Mouse (Mus musculus) layer of hippocampus, postnatal 10 days (tissue): ENCODE data around the gene Epb41l1. TPM values are rescaled to one million over a fixed set of nuclear protein-coding genes. Genes with fewer than 3 reads are reported as not detected.

Source experiments
- DNase-seq, 2 experiments: peaks; one replicate each; pipeline ENCODE4 v3.0.0; 2021; ENCODE audit warnings: low spot score in 2 of 2
- total RNA-seq, 2 experiments: library from RNA; stranded (reverse); gene quantifications; 2 replicates each; pipeline ENCODE4 v1.2.3; 2021

The Epb41l1 gene
- total RNA-seq, 2 experiments from 2014 or later, result 268 to 270 TPM

DNA sequence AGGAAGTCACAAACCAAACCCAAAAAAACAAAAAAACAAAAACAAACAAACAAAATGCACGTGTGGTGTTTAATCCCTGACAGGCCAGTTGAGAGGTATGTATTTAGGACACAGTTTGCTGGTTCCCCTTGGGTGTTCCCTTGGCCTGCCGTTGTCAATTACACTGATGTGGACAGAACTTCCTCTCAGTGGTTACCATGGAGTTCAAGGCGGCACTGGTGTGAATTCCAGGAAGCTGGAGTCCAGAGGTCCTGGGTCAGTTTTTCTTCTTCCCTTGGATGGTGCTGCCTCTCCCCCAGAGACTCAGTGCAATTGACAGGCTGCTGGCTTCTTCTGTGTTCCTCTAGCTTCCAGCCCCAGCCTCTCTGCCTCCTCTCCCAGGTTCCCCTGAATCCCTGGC, 103.4 kb downstream of the Epb41l1 start:
- no peak for DNase-seq

DNA sequence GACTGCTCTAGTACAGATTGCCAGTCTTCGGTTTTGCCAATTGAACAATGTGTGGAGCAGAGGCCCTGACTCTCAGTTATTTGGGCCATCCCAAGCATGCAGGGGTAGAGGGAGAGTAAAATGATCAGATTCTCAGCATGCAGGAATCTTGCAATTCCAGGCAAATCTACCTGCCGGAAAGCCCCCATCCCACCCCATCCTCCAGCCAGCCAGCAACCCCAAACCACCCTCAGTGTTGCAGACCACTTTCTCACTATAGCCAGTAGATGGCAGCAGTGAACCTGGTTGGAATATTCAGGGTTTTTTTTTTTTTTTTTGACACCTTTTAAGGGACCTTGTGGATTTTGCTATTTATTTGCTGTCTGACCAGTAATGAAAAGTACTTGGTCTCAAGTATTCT, 109.0 kb downstream of the Epb41l1 start:
- peak in 1 of 2 experiments; percentile 41 for DNase-seq

DNA sequence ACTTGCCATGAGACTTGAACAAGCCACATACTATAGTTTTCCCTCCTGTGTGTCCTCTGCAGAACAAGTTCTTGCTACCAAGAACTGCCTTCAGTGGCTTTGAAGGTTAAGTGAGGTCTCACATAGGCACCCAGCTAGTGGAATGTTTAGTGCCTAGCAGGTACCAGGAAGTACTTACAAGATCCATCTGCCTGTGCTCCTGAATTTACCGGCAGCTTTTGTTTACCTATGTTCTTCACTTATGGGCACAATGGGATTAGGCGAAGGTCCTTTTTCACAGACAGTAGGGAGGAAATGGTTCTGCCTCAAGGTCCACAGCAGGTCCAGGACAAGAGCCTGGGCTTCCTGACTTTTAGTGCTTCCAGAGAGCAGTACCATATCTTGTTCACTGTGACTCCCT, 112.5 kb downstream of the Epb41l1 start:
- DNase-seq, result no peak

DNA sequence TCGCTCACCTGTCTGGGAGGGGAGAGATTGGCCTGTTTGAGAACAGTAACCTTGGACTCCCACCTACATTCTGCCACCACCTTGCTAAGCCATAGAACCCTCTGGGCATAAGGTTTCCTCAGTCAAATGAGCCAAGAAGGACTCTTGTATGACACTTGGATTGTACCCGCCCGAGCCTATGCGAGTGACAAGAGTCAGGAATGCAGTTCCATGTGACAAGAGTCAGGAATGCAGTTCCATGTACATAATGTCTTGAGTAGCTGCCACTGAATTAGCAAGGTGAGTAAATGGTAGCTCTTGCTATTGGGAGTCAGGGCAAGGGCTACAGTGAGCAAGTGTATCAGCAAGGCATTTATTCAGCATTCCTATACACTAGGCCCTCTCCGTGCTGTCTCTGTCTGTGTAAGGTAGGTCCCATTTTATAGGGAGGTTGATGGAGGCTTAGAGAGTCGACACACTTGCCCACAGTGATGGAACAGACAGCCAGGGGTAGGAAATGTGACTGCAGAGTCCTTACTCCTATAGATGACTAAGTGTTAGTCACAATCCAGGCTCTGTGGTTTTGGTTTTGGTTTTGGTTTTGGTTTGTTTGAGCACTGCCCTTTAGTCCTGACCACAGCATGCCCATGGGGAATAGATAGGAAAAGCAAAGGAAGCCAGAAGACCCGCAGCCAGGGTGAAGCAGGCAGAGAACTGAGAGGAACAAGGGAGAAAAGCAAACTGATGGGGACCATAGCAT, 118.3 kb downstream of the Epb41l1 start:
- no peak for DNase-seq

DNA sequence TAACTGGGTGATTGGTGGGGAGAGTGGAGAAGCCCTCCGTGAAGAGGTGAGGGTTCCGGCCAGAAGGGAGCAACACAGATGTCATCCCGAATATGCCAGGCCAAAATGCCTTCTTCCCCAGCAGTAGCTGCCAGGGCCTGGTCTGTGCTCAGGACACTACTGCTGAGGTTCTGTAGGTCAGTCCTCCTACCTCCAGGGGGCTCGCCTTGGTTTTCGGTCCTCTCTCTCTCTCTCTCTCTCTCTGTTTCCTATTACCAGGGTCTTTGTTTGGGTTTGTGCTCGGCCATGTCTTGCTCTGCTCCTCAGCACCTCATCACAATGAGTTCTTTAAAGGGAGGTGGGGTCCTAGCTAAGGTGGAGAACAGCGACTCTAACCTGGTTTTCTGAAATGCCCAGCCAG, 120.3 kb downstream of the Epb41l1 start:
- DNase-seq, result no peak

DNA sequence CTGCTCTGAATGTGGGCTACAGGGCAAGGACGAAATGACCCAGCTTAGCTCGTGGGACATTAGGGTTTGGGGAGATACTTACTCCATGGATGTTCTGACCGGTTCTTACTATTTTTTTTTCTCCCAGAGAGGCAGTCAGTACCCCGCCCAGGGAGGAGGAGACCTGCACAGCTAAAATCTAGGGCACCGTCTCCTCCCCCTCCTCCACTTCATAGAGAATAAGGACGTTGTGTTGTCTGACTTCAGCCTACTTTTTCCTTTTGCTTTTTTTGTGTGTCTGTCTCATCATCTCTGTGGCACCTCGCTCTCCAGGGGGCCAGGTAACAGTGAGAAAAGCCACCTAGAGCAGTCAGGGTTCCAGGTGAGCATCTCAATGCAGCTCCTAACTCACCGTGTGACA, 121.7 kb downstream of the Epb41l1 start:
- no peak for DNase-seq

DNA sequence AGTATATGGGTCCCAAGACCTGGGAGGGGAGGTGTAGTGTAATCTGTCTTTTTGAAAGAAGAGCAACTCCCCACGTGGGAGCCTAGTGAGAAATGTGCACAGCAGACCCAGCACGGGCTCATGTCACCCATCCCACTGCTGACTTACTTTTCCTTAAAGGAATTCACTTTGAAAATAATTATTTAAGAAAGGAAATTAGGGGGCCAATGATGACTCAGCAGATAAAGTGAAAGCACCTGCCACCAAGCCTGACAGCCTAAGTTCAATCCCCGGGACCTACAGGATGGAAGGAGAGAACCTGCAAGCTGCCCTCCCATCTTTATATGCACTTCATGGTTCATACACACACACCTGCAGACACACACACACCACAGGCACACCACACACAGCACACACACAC, 123.1 kb downstream of the Epb41l1 start:
- no peak for DNase-seq

DNA sequence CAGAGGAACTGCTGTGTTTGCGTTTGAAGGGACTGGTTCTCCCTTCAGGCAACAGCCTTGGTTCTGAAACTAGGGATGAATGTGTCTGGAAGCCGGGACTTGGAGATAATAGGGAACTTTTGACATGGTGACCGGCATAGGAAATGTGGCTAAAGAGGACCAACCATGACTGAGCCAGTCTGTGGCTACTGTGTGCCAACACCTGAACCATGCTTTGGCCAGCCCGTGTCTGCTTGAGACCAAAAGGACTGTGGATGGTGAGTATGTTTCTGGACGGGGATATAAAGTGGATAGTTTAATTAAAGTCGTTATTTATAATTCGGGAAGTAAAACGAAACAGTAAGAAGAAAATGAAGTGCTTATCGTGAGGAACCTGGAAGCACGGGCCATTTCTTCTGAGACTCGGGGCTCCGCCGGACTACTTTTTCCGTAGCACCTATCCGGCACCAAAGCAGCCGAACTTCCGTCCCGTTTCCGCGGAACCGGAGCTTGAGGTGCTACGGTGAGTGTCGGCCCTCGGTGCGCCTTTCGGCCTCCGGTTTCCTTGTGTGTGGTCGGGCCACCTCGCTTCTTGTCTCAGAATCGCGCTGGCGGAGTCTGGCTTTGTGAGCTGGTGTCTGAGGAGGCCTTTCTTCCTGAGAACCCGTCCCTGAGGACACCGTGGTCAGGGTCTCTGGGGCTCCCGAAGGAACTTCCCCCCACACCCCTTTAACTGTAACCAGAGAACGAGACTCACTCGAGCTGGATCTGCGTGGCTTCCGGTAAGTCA, 126.6 kb downstream of the Epb41l1 start, which contains the start of gene Aar2:
Aar2 (plus strand) TSS at position 462 of the 769 bp plus-strand sequence.
- peak; percentile 91 for DNase-seq

DNA sequence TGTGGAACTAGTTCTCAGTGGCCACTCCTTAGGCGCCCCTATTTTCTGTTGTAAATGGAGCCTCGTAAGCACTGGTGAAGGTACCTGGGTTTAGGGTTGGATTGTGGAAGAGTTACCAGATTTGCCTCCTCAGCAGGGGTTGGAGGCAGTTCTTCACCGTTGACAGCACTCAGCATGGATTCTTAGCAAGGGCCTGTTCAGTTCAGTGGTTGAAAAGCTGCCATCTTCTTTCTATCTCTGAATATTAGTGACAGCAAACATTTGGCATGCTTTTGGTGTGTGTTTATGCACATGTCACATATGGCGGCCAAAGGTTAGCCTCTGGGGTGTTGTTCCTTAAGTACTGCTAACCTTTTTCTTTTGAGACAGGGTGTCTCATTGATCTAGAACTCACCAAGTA, 131.7 kb downstream of the Epb41l1 start:
- no peak for DNase-seq

DNA sequence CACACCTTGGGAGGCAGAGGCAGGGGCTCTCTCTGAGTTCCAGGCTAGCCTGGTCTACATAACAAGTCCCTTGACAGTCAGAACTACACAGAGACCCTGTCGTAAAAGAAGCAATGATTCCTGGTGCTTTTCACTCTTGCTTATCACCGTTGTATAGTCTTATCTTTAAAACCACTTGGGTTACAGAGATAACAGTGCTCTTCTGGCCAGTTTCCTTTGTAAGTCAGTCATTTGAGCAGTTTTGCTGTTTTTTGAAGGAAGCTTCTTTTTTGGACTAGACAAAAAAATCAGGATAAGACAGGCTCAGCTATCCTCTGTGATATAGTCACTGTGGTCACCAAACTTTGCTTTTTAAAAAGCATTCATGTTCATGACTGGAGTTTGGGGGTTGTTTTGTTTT, 141.1 kb downstream of the Epb41l1 start:
- no peak for DNase-seq

DNA sequence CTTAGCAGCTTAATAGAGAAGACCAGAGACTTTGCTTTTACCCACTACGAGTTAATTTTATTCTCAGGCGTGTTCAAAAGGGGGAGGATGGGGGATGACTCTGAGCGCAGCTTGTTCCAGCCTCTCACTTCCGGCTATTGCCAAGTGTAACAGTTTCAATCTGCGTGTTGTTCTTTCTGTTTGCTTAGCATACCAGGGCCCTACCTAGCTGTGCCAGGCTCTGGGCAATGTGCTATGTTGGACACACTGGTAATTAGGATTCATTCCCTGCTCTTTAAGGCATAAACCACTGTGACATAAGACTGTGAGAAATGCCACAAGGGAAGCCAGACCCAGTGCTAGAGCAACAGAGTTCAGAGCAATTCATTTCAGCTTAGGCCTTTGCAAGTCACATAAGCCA, 142.8 kb downstream of the Epb41l1 start:
- DNase-seq, result peak in 1 of 2 experiments; percentile 51

DNA sequence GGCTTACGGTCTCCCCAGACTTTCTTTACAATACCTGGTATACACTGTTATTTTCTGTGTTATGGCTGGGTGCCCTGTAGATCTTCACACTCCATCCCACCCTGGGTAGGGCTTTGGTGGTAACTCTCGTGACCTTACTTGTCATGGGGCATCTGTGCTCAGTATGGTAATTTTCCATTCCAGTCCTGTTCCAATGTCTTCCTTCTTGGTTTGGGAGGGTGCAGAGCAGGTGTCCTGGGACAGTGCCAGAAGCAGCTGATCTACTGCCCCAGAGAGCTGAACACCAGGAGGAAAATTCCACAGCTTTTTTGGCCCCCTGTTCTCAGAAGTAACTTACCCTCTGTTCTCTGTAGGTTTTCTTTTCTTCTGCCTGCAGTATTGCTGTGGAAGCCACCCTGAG, 145.8 kb downstream of the Epb41l1 start:
- no peak for DNase-seq

DNA sequence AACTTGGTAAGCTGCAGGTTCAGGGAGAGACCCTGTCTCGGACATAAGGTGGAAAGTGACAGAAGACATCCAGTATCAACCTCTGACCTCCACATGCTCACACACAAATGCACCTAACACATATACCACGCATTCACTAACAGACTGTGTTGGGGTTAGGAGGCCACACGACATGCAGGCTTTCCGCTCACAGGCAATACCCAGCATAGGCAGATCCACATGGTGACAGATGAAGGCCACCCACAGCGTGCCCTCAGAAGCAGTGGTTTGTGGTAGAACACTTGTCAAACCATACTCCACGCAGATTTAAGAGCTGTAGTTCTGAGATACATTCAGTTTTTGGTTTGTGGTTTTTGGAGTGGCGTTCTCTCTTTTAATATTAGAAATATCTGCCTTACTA, 147.9 kb downstream of the Epb41l1 start:
- no peak for DNase-seq

DNA sequence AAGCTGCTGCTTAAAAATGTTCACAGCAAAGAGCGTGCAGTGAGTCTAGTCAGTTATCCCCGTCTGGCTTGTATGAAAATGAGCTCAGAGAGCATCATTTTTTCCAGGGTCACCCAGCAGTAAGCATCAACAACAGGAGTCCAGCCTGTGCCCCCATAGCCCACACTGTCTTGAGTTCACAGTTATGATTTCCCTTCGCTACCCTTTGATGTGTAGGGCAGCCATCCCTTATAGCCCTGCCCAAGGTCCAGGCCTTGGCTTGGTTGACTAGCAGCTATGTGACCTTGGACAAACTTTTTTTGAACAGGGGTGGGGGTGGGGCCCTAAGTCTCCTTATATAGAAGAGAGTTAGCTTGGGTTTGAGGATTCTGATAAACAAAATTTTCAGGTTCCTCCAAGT, 148.6 kb downstream of the Epb41l1 start:
- DNase-seq, result no peak

DNA sequence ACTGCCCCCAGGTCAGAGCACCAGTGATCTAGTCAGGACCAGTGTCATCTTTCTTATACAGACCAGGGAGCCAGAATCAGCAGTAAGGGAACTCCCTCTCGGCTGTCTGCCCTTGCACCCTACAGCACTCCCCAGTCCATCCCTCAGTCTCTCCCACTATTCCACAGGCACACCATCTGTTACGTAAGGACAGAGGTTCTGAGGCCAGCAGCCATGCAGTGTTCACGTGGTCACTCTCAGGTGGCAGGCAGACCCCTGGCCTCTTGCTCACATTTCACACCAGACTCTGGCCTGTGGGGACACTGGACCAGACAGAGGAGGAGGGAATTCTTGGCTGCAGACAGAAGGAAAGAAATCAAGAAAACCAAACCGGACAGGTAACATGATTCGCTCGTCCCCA, 150.8 kb downstream of the Epb41l1 start:
- no peak for DNase-seq

DNA sequence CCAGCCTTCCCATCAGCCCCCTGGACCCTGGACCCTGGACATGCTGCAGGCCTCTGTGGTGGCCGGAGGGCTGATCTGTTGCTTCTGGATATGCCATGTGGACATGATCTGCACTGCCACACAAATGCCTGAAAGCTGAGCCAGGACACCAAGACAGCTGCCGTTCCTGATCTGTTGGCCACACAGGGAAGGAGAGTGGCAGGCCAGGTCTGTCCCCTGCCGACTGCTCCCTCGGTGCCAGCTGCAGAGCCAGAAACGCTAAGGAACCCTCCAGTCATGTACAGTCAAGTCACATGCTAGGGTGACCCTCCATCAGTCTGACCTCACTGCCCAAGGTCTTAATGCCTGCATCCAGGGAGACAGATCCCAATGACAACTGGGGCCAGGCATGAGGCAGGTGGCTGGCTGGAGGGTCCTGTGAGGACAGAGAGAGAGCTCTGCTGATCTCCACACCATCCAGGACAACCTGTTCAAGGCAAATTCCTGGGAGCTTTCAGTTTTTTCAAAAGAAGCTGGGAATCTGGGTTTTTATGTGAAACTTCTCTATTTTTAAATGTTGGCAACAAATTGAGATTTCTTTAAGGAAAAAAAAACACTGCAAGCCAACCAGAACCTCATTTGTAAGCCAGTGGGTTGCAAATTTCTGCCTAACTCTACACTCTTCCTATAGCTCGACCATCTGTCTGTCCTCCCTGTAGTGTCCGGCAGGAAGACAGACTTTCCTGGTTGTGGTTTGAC, 156.3 kb downstream of the Epb41l1 start:
- DNase-seq, result no peak

DNA sequence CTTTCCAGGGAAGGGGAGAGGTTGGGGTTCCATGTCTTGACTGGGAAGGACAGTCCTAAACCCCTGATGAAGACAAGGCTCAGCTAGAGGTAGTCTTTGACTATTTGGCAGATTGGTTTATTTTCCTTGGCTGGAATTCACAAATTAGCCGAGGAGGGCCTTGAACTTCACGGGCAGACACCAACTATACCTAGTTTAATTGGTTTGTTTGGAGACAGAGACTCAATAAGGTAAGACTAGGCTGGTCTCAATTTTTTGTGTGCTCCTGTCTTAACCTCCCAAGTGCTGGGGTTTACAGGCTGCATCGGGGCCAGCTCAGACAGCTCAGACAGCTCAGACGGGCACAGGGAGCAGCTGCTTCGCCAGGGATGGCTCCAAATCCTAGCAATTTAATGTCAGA, 159.8 kb downstream of the Epb41l1 start:
- no peak for DNase-seq

DNA sequence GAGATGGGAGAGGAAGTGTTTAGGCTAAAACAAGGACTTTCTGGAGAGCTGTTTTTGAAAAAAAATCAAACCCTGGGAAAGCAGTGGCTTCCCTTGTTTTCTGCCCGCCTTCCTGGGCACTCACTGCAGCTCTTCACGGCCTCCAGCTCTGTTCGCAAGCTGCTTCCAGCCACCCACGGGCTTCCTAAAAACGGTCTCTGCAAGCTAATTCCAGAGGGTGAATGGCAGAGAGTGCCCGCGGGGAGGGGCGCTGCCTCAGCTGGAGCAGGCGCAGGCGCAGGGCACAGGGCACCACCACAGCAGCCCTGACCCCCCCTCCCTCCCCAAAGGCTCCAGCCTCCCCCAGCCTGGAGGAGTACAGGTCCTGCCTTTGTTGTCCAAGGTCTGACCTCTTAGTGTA, 160.5 kb downstream of the Epb41l1 start:
- DNase-seq, result peak; percentile 67 to 78

DNA sequence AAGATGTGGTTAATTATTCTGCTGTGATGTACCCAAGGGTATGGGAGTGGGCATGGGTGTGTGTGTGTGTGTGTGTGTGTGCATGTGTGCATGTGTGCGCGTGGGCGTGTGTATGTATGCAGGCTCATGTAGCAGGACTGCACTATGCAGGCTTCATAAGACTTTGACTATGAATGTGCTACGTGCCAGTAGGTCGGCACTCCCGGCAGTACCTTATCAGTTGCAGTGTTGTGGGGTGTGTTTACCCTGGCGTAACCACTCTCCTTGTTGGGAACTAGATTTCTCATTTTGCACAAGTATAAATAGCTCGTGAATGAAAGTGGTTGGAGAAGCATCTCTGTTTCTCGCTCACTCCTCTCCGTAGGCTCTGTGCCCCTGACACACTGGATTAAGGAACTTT, 162.2 kb downstream of the Epb41l1 start:
- DNase-seq, result no peak

DNA sequence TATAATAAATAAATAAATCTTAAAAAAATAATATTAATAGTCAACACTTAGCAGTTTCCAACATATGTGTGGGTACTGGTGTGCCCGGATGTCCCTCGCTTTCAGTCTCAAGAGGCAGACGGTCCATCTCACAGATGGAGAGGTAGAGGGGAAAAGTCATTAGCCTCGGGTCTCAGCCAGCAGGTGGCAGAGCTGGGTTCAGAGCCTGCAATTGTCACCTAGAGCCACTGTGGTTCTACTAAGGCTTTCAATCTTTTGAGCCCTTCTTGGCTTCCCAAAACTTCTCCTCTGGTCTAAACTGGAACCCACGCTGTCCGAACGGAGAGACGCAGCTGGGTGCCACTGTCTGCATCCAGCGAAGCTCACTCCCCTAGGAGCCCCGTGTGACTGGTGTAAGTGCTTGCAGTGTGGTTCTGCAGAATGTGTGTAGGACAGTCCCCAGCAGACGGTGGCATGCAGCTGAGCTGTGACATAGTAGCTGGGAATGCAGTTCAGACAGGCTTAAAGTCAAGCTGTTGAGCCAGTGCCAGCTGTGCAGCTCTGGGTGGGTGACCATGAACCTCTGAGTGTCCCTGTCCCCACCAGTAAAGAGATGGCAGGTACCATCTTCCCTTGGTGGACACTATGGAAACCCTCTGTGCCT, 163.6 kb downstream of the Epb41l1 start:
- DNase-seq, result peak in 1 of 2 experiments; percentile 42

DNA sequence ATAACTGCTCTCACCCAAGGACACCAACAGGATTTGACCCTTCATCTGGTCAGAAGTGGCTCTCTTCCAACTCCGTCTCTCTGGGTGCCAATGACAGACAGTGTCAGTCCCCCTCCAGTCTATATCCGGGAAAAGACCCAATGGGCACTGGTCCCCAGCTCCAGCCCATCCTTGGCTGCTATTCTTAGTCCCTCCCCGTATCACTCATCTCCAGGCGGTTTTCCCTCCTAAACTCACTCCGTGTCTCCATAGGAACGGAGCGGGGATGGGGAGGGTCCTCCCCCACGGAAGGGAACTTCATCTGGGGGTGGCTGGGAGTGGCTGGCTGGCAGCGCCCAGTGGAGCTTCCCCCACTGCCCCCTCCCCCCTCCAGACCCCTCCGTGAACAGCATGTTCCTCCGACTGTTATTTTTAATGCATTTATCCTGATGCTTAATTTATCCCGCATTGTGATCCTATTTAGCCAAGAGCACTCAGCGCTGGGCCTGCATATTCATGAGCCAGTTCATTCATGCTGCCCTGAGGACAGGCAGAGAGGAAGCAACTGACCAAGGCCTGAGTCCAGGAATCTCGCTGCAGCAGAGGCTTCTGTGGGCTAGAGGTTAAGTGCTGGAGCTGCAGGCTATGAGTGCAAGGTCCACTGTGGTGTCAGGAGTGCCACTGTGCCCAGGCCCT, 164.2 kb downstream of the Epb41l1 start:
- DNase-seq, result peak; percentile 40 to 50
